Mouse (Mus musculus) kidney, postnatal 0 days (tissue): ENCODE results near the gene Runx1. TPM values are rescaled to one million over a fixed set of nuclear protein-coding genes. Genes with fewer than 3 reads are reported as not detected.

Source experiments
- ATAC-seq: fragments of 200-750 bp; cut with Nextera tagmentation; replicated peaks from 2 replicates; pipeline ENCODE4 v1.8.0; 2017; ENCODE audit warnings: low read depth, moderate number of reproducible peaks, moderate TSS enrichment, moderate library complexity; ENCODE audit not compliant: low FRiP score
- DNase-seq: peaks from one replicate; pipeline ENCODE4 v3.0.0-alpha.2; 2016; ENCODE audit warnings: low spot score
- H3K27ac ChIP-seq: fragments of 300-500 bp; sonication (generic); 2 replicates; pipeline ENCODE4 v1.5.1; 2014; ENCODE audit warnings: mild to moderate bottlenecking
- H3K27me3 ChIP-seq: fragments of 300-500 bp; sonication (generic); 2 replicates; pipeline ENCODE4 v1.6.1; 2014; ENCODE audit warnings: low read length, mixed read lengths; ENCODE audit not compliant: insufficient read depth
- H3K36me3 ChIP-seq: fragments of 300-500 bp; sonication (generic); 2 replicates; pipeline ENCODE4 v1.6.1; 2014; ENCODE audit warnings: low read length, mixed read lengths; ENCODE audit not compliant: insufficient read depth
- H3K4me1 ChIP-seq: fragments of 300-500 bp; sonication (generic); replicated peaks from 2 replicates; pipeline ENCODE4 v1.6.1; 2014; ENCODE audit warnings: antibody characterized with exemption, low read length, mixed read lengths; ENCODE audit not compliant: insufficient read depth
- H3K4me2 ChIP-seq: fragments of 300-500 bp; sonication (generic); 2 replicates; pipeline ENCODE4 v1.6.1; 2014; ENCODE audit warnings: mild to moderate bottlenecking, low read length, moderate library complexity, mixed read lengths
- H3K4me3 ChIP-seq: fragments of 300-500 bp; sonication (generic); replicated peaks from 2 replicates; pipeline ENCODE4 v1.5.1; 2014; ENCODE audit warnings: low read depth, low read length
- H3K9ac ChIP-seq: fragments of 300-500 bp; sonication (generic); 2 replicates; pipeline ENCODE4 v1.6.1; 2014; ENCODE audit warnings: low read depth, low read length
- H3K9me3 ChIP-seq: fragments of 300-500 bp; sonication (generic); replicated peaks from 2 replicates; pipeline ENCODE4 v1.6.1; 2016; ENCODE audit warnings: low read length, inconsistent platforms, mixed read lengths
- CTCF ChIP-seq: IDR thresholded peaks from 2 replicates; pipeline ENCODE4 v1.5.1; 2016; ENCODE audit warnings: antibody characterized with exemption, low read depth, mild to moderate bottlenecking, moderate library complexity
- WGBS: fragments of 180-500 bp; shearing (Covaris S2); extraction: QIAGEN DNeasy Blood & Tissue Kit; methylation state at CpG from one replicate; pipeline ENCODE4 v1.1.7; 2014; 5-methylcytosine and 5-hydroxymethylcytosine counted together
- polyA plus RNA-seq: library from polyadenylated mRNA; unstranded; fragments of >200 nt; fragmentation: Nextera tagmentation; extraction: Ambion mirVana; gene quantifications from 2 replicates; pipeline ENCODE4 v1.2.1, GENCODE M21; 2015

Runx1 gene
- polyA plus RNA-seq, result 1.6 and 2.0 TPM in 2 replicates

DNA sequence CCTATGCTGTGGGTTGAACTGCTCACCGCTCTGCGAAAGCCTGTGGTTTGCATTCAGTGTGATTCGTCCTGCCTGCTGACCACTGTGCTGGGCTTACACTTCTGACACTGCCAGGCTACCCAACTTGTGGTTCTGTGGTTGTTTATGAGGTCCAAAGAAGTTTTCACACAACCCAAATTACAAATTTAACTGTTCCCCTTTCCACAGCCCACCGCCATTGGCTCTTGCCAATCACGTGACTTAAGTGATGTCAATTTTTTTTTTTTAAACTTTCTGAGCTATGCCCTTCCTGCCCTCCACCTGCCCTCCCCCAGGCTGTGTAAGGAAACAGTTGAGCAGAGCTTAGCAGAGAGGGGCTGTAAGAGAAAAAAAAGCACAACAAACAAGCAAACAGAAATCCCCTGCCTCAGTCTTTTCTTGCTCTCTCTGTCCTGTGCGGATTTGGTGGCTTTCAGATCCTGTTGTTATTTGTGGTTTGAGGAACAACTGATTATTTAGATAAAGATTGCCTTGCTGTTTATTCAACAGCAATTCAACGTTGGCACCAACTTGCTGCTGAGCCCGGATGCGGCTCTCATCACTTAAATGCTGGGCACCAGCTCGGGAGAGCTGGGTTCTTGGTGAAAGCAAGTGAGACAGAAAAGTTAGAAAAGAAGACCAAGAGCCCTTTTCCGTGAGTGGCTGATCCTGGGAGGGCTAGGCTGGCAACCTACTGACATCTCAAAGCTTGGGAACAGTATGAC lies at the start of gene Runx1:
TSS of gene Runx1 (minus strand) at position 242 of the 743 bp plus-strand sequence.
- H3K27me3 ChIP-seq, result no peaks in the 10 kb centered on the region
- TF ChIP-seq CTCF, result no peak
- H3K9ac ChIP-seq, result no peak within 1 kb of the TSS
- no peak for ATAC-seq
- 0 out of 2 replicates have a peak, but pooled peaks cover 10% of the 10 kb centered on the region for H3K4me1 ChIP-seq
- 88% methylated on average over 11 of the region's 11 CpGs for WGBS
- DNase-seq, result no peak
- H3K27ac ChIP-seq, result no peak within 1 kb of the TSS
- H3K36me3 ChIP-seq, result no peaks in the 10 kb centered on the region
- no peak within 1 kb of the TSS for H3K4me2 ChIP-seq
- H3K9me3 ChIP-seq, result no peaks in the 10 kb centered on the region
- H3K4me3 ChIP-seq, result no peak within 1 kb of the TSS

DNA sequence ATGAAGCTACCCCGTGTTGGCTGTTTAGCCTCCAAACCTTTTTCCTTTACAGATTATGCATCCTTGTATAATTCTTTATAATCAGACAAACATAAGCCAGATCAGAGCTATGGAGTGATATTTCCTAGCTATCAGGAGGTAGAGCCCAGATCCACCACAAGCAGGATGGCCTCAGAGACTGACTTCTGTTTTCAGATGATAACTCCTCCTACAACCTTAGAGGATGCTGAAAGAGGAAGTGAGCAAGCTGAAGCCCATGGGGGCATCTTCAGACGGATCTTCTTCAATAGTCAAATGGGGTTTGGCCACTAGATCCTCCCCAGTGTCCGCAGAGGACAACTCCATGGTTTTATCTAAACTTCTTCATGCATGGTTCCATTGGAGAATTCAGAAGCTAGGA lies 48.1 kb upstream of the Runx1 start:
- H3K4me3 ChIP-seq, result no peak overlapping the region
- H3K36me3 ChIP-seq, result no peaks in the 10 kb centered on the region
- DNase-seq (no peak), ATAC-seq (no peak)
- 87% methylated on average over 3 of the region's 3 CpGs for WGBS
- no peaks in the 10 kb centered on the region for H3K27me3 ChIP-seq
- no peak overlapping the region for H3K4me2 ChIP-seq
- no peak overlapping the region for H3K27ac ChIP-seq
- H3K4me1 ChIP-seq, result no peaks in the 10 kb centered on the region
- no peak overlapping the region for H3K9ac ChIP-seq
- no peak for TF ChIP-seq CTCF
- no peaks in the 10 kb centered on the region for H3K9me3 ChIP-seq

DNA sequence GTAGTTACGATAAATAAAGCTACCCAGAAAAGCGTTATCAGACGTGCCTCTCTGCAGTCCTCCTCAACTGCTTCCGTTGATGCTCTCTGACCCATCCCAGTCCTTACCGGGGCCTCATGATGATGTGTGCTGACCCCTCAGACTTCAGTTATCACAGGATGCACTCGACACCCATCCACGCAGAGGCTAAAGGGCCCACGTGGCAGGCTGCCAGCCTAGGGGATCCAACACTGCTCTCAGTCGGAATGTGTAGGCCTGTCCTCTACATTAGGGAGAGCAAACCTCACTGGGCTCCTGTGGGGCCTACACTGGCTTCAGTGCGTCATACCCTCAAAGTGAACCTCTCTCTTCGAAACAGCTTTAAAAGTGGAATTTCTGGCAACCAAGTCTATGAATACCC lies 45.8 kb upstream of the Runx1 start:
- H3K9me3 ChIP-seq, result no peaks in the 10 kb centered on the region
- no peaks in the 10 kb centered on the region for H3K4me1 ChIP-seq
- ATAC-seq, result no peak
- no peaks in the 10 kb centered on the region for H3K36me3 ChIP-seq
- WGBS, result 79% methylated on average over 11 of the region's 11 CpGs
- no peak for TF ChIP-seq CTCF
- H3K9ac ChIP-seq, result no peak overlapping the region
- no peak overlapping the region for H3K4me3 ChIP-seq
- no peaks in the 10 kb centered on the region for H3K27me3 ChIP-seq
- no peak for DNase-seq
- no peak overlapping the region for H3K27ac ChIP-seq
- H3K4me2 ChIP-seq, result no peak overlapping the region

DNA sequence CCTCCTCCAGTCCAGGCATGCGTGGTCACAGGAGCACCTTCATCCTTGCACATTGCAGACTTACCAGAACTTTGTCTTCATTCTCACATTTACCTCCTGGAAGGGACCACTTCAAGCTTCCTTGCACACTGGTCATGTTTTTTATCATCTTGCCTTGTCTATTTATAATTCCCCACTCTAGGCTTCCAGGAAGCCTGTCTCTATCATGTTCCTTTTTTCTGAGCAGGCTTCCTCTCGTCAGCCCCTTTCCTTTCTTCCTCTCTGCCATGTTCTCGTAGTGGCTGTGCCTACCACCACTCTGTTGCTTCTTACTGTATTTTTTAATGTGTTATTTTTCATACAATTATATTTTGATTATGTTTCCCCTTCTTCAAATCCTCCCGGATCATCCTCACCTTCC lies 42.6 kb upstream of the Runx1 start:
- no peaks in the 10 kb centered on the region for H3K4me1 ChIP-seq
- no peak overlapping the region for H3K4me2 ChIP-seq
- DNase-seq (no peak), ATAC-seq (no peak)
- no peak overlapping the region for H3K4me3 ChIP-seq
- no peak overlapping the region for H3K9ac ChIP-seq
- no peaks in the 10 kb centered on the region for H3K9me3 ChIP-seq
- no peak overlapping the region for H3K27ac ChIP-seq
- 86% methylated on average over 4 of the region's 4 CpGs for WGBS
- TF ChIP-seq CTCF, result no peak
- H3K27me3 ChIP-seq, result no peaks in the 10 kb centered on the region
- no peaks in the 10 kb centered on the region for H3K36me3 ChIP-seq

DNA sequence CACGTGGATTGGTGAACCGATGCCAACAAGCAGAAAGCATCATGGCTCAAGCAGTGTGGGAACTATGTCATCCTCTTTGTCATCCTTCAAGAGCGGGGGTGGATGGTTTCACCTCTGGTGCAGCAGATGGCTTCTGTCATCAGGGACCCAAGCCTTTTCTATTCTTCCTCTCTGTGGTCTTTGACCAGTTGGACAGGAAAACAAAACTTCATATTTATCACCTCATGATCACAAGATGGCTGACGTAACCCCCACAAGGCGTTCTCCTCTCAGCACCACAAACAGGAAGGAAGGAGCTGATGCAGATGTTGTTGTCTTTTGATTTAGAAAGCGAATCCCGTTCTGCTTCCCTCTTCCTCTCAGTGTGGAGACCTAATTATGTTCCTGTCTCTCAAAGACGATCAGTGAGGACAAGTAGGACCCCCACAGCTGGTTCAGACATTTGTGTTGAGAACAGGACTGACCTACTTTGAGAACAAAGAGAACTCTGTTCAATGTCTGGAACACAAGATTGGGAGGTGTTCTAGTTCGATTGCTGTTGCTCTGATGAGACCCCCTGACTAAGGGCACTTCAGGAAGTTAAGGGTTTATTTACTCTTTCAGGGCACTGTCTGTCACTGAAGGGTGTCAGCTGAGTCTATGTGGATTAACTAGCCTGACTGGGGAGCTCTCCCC lies 41.4 kb upstream of the Runx1 start:
- no peak overlapping the region for H3K27ac ChIP-seq
- WGBS, result 56% methylated on average over 9 of the region's 9 CpGs
- H3K9me3 ChIP-seq, result no peaks in the 10 kb centered on the region
- peak; percentile 67 for DNase-seq
- no peaks in the 10 kb centered on the region for H3K27me3 ChIP-seq
- no peak for ATAC-seq
- no peak overlapping the region for H3K4me2 ChIP-seq
- no peaks in the 10 kb centered on the region for H3K4me1 ChIP-seq
- no peak overlapping the region for H3K9ac ChIP-seq
- no peak overlapping the region for H3K4me3 ChIP-seq
- no peak for TF ChIP-seq CTCF
- no peaks in the 10 kb centered on the region for H3K36me3 ChIP-seq

DNA sequence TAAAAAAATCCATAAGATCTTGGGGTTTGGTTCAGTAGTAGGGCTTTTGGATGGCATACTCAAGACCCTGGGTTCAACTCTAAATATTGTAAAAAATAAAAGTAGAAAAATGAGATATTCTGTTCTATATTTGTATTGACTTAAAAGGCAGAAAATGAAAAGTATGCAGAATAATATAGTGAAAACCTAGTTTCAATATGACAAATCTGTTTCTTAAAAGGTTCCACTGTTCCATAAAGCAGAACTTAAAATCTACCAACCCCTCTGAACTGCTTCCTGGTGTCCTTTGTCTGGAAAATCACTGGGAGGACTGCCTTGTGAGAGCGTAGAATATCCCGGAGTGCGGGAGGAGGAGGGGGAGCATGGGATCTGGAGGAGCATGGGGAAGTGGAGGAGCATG lies 39.4 kb upstream of the Runx1 start:
- no peak for TF ChIP-seq CTCF
- Histone ChIP-seq H3K27me3 (no peaks in the 10 kb centered on the region), H3K9me3 (no peaks in the 10 kb centered on the region), H3K4me2 (no peak overlapping the region), H3K36me3 (no peaks in the 10 kb centered on the region), H3K4me3 (no peak overlapping the region), H3K27ac (no peak overlapping the region), H3K4me1 (no peaks in the 10 kb centered on the region), H3K9ac (no peak overlapping the region)
- 88% methylated on average over 3 of the region's 3 CpGs for WGBS
- ATAC-seq (no peak), DNase-seq (no peak)
